Mouse (Mus musculus): ENCODE results near the gene Olfr281.

- TF ChIP-seq CTCF (IDR thresholded peaks at IDR 0.05; ENCODE audit: control insufficient read depth, insufficient read depth, insufficient replicate concordance, low read depth, low read length) (no peak), POLR2A (IDR thresholded peaks at IDR 0.05; ENCODE audit: control insufficient read depth, low read depth, low read length) (no peak)
Measured at GRCm38 (mm10) chr15:98476281-98476680, 23.9 kb downstream of the Olfr281 start.
